Mouse (Mus musculus) adrenal gland, postnatal 14 days (tissue): Measurements from ENCODE around the gene Ptpn11. TPM values are rescaled to one million over a fixed set of nuclear protein-coding genes. Genes with fewer than 3 reads are reported as not detected.

Experiments
- DNase-seq: peaks from one replicate; pipeline ENCODE4 v3.0.0; 2021; ENCODE audit warnings: mixed read lengths
- total RNA-seq: library from RNA; stranded (reverse); gene quantifications from 2 replicates; pipeline ENCODE4 v1.2.3, GENCODE M21; 2021

Ptpn11 gene
- total RNA-seq, 1 experiment from 2014 or later: 98.9 TPM

- DNase-seq: no peak
These were observed 65.6 kb downstream of the Ptpn11 start for GRCm38 (mm10) chr5:121125563-121125962.

GRCm38 (mm10) chr5:121124208-121125185 lies 66.7 kb downstream of the Ptpn11 start:
- no peak for DNase-seq

- no peak for DNase-seq
These were observed 67.8 kb downstream of the Ptpn11 start for GRCm38 (mm10) chr5:121123399-121123798.

GRCm38 (mm10) chr5:121122577-121122976 lies 68.6 kb downstream of the Ptpn11 start:
- no peak for DNase-seq

GRCm38 (mm10) chr5:121122036-121122435 lies 69.2 kb downstream of the Ptpn11 start:
- DNase-seq: no peak

GRCm38 (mm10) chr5:121119331-121120034 lies 71.7 kb downstream of the Ptpn11 start:
- no peak for DNase-seq

- DNase-seq: no peak
These were observed 72.9 kb downstream of the Ptpn11 start for GRCm38 (mm10) chr5:121118345-121118744.

- DNase-seq: no peak
These were observed 74.3 kb downstream of the Ptpn11 start for GRCm38 (mm10) chr5:121116941-121117340.

- DNase-seq: no peak
These were observed 75.6 kb downstream of the Ptpn11 start for GRCm38 (mm10) chr5:121115391-121116157.

GRCm38 (mm10) chr5:121114151-121114550 lies 77.0 kb downstream of the Ptpn11 start:
- DNase-seq: no peak

GRCm38 (mm10) chr5:121112390-121112789 lies 78.8 kb downstream of the Ptpn11 start:
- DNase-seq: no peak

- no peak for DNase-seq
These were observed 79.9 kb downstream of the Ptpn11 start for GRCm38 (mm10) chr5:121111106-121111915.

GRCm38 (mm10) chr5:121109185-121109584 lies 82.0 kb downstream of the Ptpn11 start:
- DNase-seq: no peak

GRCm38 (mm10) chr5:121106913-121107312 lies 84.3 kb downstream of the Ptpn11 start:
- DNase-seq: no peak

GRCm38 (mm10) chr5:121100886-121101580 lies 90.2 kb downstream of the Ptpn11 start:
- no peak for DNase-seq

GRCm38 (mm10) chr5:121100095-121100494 lies 91.1 kb downstream of the Ptpn11 start:
- DNase-seq: no peak

- no peak for DNase-seq
These were observed 93.2 kb downstream of the Ptpn11 start for GRCm38 (mm10) chr5:121097970-121098369.

- no peak for DNase-seq
These were observed 94.5 kb downstream of the Ptpn11 start for GRCm38 (mm10) chr5:121096744-121097143.

GRCm38 (mm10) chr5:121093281-121093680 lies 97.9 kb downstream of the Ptpn11 start:
- DNase-seq: no peak

GRCm38 (mm10) chr5:121089660-121090059 lies 101.5 kb downstream of the Ptpn11 start:
- no peak for DNase-seq

- no peak for DNase-seq
These were observed 103.5 kb downstream of the Ptpn11 start for GRCm38 (mm10) chr5:121087733-121088132.
